Mouse (Mus musculus) embryonic facial prominence, embryonic 12.5 days (tissue): ENCODE measurements around the gene Cfap61. TPM values are rescaled to one million over a fixed set of nuclear protein-coding genes. Genes with fewer than 3 reads are reported as not detected.

ENCODE experiments used
- ATAC-seq: fragments of 200-750 bp; cut with Nextera tagmentation; 2 replicates; pipeline ENCODE4 v1.8.0; 2017; ENCODE audit not compliant: insufficient number of reproducible peaks, insufficient read depth, low FRiP score, low TSS enrichment
- H3K27ac ChIP-seq: fragments of 300-500 bp; sonication (generic); 2 replicates; pipeline ENCODE4 v1.5.1; 2016; ENCODE audit warnings: mild to moderate bottlenecking
- H3K27me3 ChIP-seq: fragments of 300-500 bp; sonication (generic); 2 replicates; pipeline ENCODE4 v1.6.1; 2016; ENCODE audit warnings: mild to moderate bottlenecking, moderate library complexity
- H3K36me3 ChIP-seq: fragments of 300-500 bp; sonication (generic); 2 replicates; pipeline ENCODE4 v1.6.1; 2016; ENCODE audit warnings: mild to moderate bottlenecking
- H3K4me1 ChIP-seq: fragments of 300-500 bp; sonication (generic); 2 replicates; pipeline ENCODE4 v1.6.1; 2016
- H3K4me2 ChIP-seq: fragments of 300-500 bp; sonication (generic); replicated peaks from 2 replicates; pipeline ENCODE4 v1.6.1; 2016; ENCODE audit warnings: mild to moderate bottlenecking, moderate library complexity
- H3K4me3 ChIP-seq: fragments of 300-500 bp; sonication (generic); 2 replicates; pipeline ENCODE4 v1.5.1; 2016; ENCODE audit warnings: mild to moderate bottlenecking
- H3K9ac ChIP-seq: fragments of 300-500 bp; sonication (generic); 2 replicates; pipeline ENCODE4 v1.6.1; 2016; ENCODE audit warnings: mild to moderate bottlenecking, moderate library complexity
- H3K9me3 ChIP-seq: fragments of 300-500 bp; sonication (generic); 2 replicates; pipeline ENCODE4 v1.6.1; 2016; ENCODE audit warnings: mild to moderate bottlenecking, moderate library complexity
- WGBS: fragments of 180-500 bp; shearing (Covaris S2); methylation state at CpG from one replicate; pipeline ENCODE4 v1.1.7; 2016; 5-methylcytosine and 5-hydroxymethylcytosine counted together
- polyA plus RNA-seq: library from polyadenylated mRNA; unstranded; fragments of >200 nt; fragmentation: Nextera tagmentation; extraction: Ambion mirVana; gene quantifications from 2 replicates; pipeline ENCODE4 v1.2.1, GENCODE M21; 2016

The Cfap61 gene
- polyA plus RNA-seq, 1 experiment from 2014 or later: 0.69 TPM

- Histone ChIP-seq H3K9ac (no peak overlapping the region), H3K4me3 (no peak overlapping the region), H3K27me3 (no peaks in the 10 kb centered on the region), H3K4me2 (no peak overlapping the region), H3K9me3 (no peaks in the 10 kb centered on the region), H3K27ac (no peak overlapping the region), H3K4me1 (no peaks in the 10 kb centered on the region), H3K36me3 (no peaks in the 10 kb centered on the region)
- no peak for ATAC-seq
- 82% methylated on average over 10 of the region's 10 CpGs for WGBS
Measured at GRCm38 (mm10) chr2:146100489-146101060, 166.0 kb downstream of the Cfap61 start.

- no peak overlapping the region for H3K9ac ChIP-seq
- no peak for ATAC-seq
- H3K4me3 ChIP-seq: no peak overlapping the region
- H3K36me3 ChIP-seq: no peaks in the 10 kb centered on the region
- 84% methylated on average over 3 of the region's 3 CpGs for WGBS
- no peaks in the 10 kb centered on the region for H3K9me3 ChIP-seq
- H3K27me3 ChIP-seq: no peaks in the 10 kb centered on the region
- no peak overlapping the region for H3K27ac ChIP-seq
- H3K4me2 ChIP-seq: no peak overlapping the region
- H3K4me1 ChIP-seq: no peaks in the 10 kb centered on the region
Measured at GRCm38 (mm10) chr2:146102600-146102999, 168.0 kb downstream of the Cfap61 start.

GRCm38 (mm10) chr2:146105341-146105740 is 170.8 kb downstream of the Cfap61 start:
- no peak overlapping the region for H3K4me3 ChIP-seq
- no peak for ATAC-seq
- 71% methylated on average over 6 of the region's 6 CpGs for WGBS
- H3K4me2 ChIP-seq: no peak overlapping the region
- H3K9me3 ChIP-seq: no peaks in the 10 kb centered on the region
- H3K36me3 ChIP-seq: no peaks in the 10 kb centered on the region
- H3K27ac ChIP-seq: no peak overlapping the region
- H3K4me1 ChIP-seq: no peaks in the 10 kb centered on the region
- no peak overlapping the region for H3K9ac ChIP-seq
- H3K27me3 ChIP-seq: no peaks in the 10 kb centered on the region

GRCm38 (mm10) chr2:146107980-146108379 is 173.4 kb downstream of the Cfap61 start:
- no peaks in the 10 kb centered on the region for H3K4me1 ChIP-seq
- H3K27ac ChIP-seq: no peak overlapping the region
- no peaks in the 10 kb centered on the region for H3K36me3 ChIP-seq
- H3K9me3 ChIP-seq: no peaks in the 10 kb centered on the region
- H3K9ac ChIP-seq: no peak overlapping the region
- H3K4me3 ChIP-seq: no peak overlapping the region
- no peaks in the 10 kb centered on the region for H3K27me3 ChIP-seq
- WGBS: 85% methylated on average over 4 of the region's 4 CpGs
- H3K4me2 ChIP-seq: no peak overlapping the region
- no peak for ATAC-seq

- Histone ChIP-seq H3K4me1 (no peaks in the 10 kb centered on the region), H3K36me3 (no peaks in the 10 kb centered on the region), H3K27ac (no peak overlapping the region), H3K4me2 (no peak overlapping the region), H3K27me3 (no peaks in the 10 kb centered on the region), H3K4me3 (no peak overlapping the region), H3K9me3 (no peaks in the 10 kb centered on the region), H3K9ac (no peak overlapping the region)
- ATAC-seq: no peak
- WGBS: 80% methylated on average over 9 of the region's 9 CpGs
Measured at GRCm38 (mm10) chr2:146109921-146110320, 175.3 kb downstream of the Cfap61 start.

- Histone ChIP-seq H3K27me3 (no peaks in the 10 kb centered on the region), H3K27ac (no peak overlapping the region), H3K4me2 (no peak overlapping the region), H3K4me1 (no peaks in the 10 kb centered on the region), H3K4me3 (no peak overlapping the region), H3K9ac (no peak overlapping the region), H3K9me3 (no peaks in the 10 kb centered on the region), H3K36me3 (no peaks in the 10 kb centered on the region)
- 85% methylated on average over 6 of the region's 6 CpGs for WGBS
- no peak for ATAC-seq
Measured at GRCm38 (mm10) chr2:146116282-146116681, 181.7 kb downstream of the Cfap61 start.

- Histone ChIP-seq H3K4me1 (no peaks in the 10 kb centered on the region), H3K4me2 (no peak overlapping the region), H3K36me3 (no peaks in the 10 kb centered on the region), H3K4me3 (no peak overlapping the region), H3K27me3 (no peaks in the 10 kb centered on the region), H3K27ac (no peak overlapping the region), H3K9ac (no peak overlapping the region), H3K9me3 (no peaks in the 10 kb centered on the region)
- WGBS: 93% methylated on average over 5 of the region's 5 CpGs
- no peak for ATAC-seq
Measured at GRCm38 (mm10) chr2:146116726-146117125, 182.1 kb downstream of the Cfap61 start.

- Histone ChIP-seq H3K27ac (no peak overlapping the region), H3K4me2 (no peak overlapping the region), H3K36me3 (no peaks in the 10 kb centered on the region), H3K4me3 (no peak overlapping the region), H3K4me1 (no peaks in the 10 kb centered on the region), H3K27me3 (no peaks in the 10 kb centered on the region), H3K9me3 (no peaks in the 10 kb centered on the region), H3K9ac (no peak overlapping the region)
- ATAC-seq: no peak
- 37% methylated on average over 17 of the region's 17 CpGs for WGBS
Measured at GRCm38 (mm10) chr2:146117191-146117914, 182.8 kb downstream of the Cfap61 start.

GRCm38 (mm10) chr2:146117915-146118403 is 183.4 kb downstream of the Cfap61 start:
- H3K27me3 ChIP-seq: no peaks in the 10 kb centered on the region
- H3K9me3 ChIP-seq: no peaks in the 10 kb centered on the region
- no peak overlapping the region for H3K4me3 ChIP-seq
- peak; percentile 48; the same call in 1 of the 2 replicates for ATAC-seq
- no peaks in the 10 kb centered on the region for H3K36me3 ChIP-seq
- 41% methylated on average over 3 of the region's 3 CpGs for WGBS
- no peaks in the 10 kb centered on the region for H3K4me1 ChIP-seq
- H3K9ac ChIP-seq: no peak overlapping the region
- no peak overlapping the region for H3K27ac ChIP-seq
- H3K4me2 ChIP-seq: no peak overlapping the region

GRCm38 (mm10) chr2:146121551-146121950 is 187.0 kb downstream of the Cfap61 start:
- H3K4me3 ChIP-seq: no peak overlapping the region
- H3K27ac ChIP-seq: no peak overlapping the region
- H3K4me1 ChIP-seq: no peaks in the 10 kb centered on the region
- no peaks in the 10 kb centered on the region for H3K36me3 ChIP-seq
- no peak overlapping the region for H3K4me2 ChIP-seq
- WGBS: 84% methylated on average over 7 of the region's 7 CpGs
- H3K9me3 ChIP-seq: no peaks in the 10 kb centered on the region
- no peak overlapping the region for H3K9ac ChIP-seq
- no peaks in the 10 kb centered on the region for H3K27me3 ChIP-seq
- no peak for ATAC-seq

- Histone ChIP-seq H3K9ac (no peak overlapping the region), H3K36me3 (no peaks in the 10 kb centered on the region), H3K4me2 (no peak overlapping the region), H3K9me3 (no peaks in the 10 kb centered on the region), H3K27me3 (no peaks in the 10 kb centered on the region), H3K4me1 (no peaks in the 10 kb centered on the region), H3K4me3 (no peak overlapping the region), H3K27ac (no peak overlapping the region)
- ATAC-seq: no peak
- WGBS: 92% methylated on average over 2 of the region's 2 CpGs
Measured at GRCm38 (mm10) chr2:146125129-146125528, 190.5 kb downstream of the Cfap61 start.

- Histone ChIP-seq H3K36me3 (no peaks in the 10 kb centered on the region), H3K4me1 (no peaks in the 10 kb centered on the region), H3K4me3 (no peak overlapping the region), H3K27me3 (no peaks in the 10 kb centered on the region), H3K27ac (no peak overlapping the region), H3K9ac (no peak overlapping the region), H3K4me2 (no peak overlapping the region), H3K9me3 (no peaks in the 10 kb centered on the region)
- no peak for ATAC-seq
- WGBS: 87% methylated on average over 6 of the region's 6 CpGs
Measured at GRCm38 (mm10) chr2:146128622-146129021, 194.0 kb downstream of the Cfap61 start.
